Mouse (Mus musculus) Patski (cell line): Measurements from ENCODE around the gene Olfr619. TPM values are rescaled to one million over a fixed set of nuclear protein-coding genes. Genes with fewer than 3 reads are reported as not detected.

Source experiments
- ATAC-seq: fragments of 100-300 bp; one replicate; pipeline ENCODE4 v1.8.0; 2021
- CTCF ChIA-PET: fragments of 350-600 bp; sonication (Branson Sonifier 250); formaldehyde crosslinking; loops from one replicate; lab custom pipeline; 2022; ENCODE audit warnings: inconsistent platforms; lab: Charles Lee
- POLR2A ChIA-PET: fragments of 350-600 bp; sonication (Branson Sonifier 250); formaldehyde crosslinking; loops from one replicate; lab custom pipeline; 2022; ENCODE audit warnings: antibody characterized with exemption, inconsistent platforms; lab: Charles Lee
- DNase-seq: peaks from one replicate; pipeline ENCODE4 v3.0.0-alpha.2; 2011; ENCODE audit warnings: low read depth, low spot score
- H3K27me3 ChIP-seq: fragments of 371-371 bp; one replicate; pipeline ENCODE4 v1.5.1; 2021
- CTCF ChIP-seq: fragments of 100-300 bp; IDR thresholded peaks from one replicate; pipeline ENCODE4 v1.5.1; 2021
- in situ Hi-C: fragments of 300-500 bp; cut with MboI; formaldehyde crosslinking; loops from 3 replicates; pipeline ENCODE4 v1.11.1; 2018; ENCODE audit warnings: low pct_unique_long_range_greater_than_20kb, mixed read lengths
- polyA plus RNA-seq: library from polyadenylated mRNA; unstranded; gene quantifications from one replicate; pipeline ENCODE4 v1.2.3, GENCODE M21; 2021

Gene Olfr619
- not detected for polyA plus RNA-seq

DNA sequence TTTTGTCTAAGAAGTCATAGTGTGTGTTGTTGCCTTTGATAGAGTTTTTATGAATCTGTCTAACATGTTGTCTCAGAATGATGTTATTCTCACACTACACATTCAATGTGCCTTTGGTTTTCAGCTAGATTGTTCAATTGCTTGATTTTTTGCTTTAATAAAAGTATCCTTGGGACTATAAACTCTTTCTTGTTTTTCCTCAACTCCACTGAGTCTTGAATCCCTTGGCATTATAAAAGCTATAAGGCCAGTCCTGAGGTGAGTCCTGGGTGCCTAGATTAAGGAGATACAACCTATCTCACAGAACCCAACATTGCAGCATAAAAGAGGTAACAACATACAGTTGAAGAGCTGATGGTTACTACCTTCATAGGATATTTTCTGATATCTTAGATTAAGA is at the start of gene Olfr619:
Gene Olfr619, plus strand, starts transcription at position 301 of the 400 bp plus-strand sequence.
- in situ Hi-C loops: no loop called here
- no peak for DNase-seq
- TF ChIP-seq CTCF: no peak
- CTCF ChIA-PET: no interaction called here
- no peaks in the 10 kb centered on the region for H3K27me3 ChIP-seq
- POLR2A ChIA-PET: no interaction called here
- no peak for ATAC-seq

DNA sequence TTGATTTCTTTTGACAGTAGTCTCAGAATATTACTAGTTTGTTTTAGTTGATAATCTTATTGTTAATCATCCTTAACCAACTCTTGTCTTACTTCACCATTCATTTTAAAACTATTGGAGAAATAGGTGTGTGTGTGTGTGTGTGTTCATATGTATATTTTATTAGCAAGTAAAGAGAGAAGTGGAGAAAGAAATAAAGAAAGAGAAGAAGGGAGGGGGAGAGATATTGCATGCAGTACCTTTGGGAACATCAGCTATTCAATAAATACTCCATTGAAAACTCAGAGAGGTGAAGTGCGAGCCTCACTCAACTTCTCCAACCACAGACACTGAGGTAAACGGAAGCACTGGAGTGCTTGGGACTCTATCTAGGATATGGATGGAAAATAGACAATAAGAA is 44.6 kb upstream of the Olfr619 start, which contains the start of gene Olfr615:
Gene Olfr615, plus strand, starts transcription at position 301 of the 400 bp plus-strand sequence.
- in situ Hi-C loops: no loop called here
- DNase-seq: no peak
- CTCF ChIA-PET: no interaction called here
- no peak for ATAC-seq
- POLR2A ChIA-PET: no interaction called here
- H3K27me3 ChIP-seq: no peaks in the 10 kb centered on the region
- no peak for TF ChIP-seq CTCF

DNA sequence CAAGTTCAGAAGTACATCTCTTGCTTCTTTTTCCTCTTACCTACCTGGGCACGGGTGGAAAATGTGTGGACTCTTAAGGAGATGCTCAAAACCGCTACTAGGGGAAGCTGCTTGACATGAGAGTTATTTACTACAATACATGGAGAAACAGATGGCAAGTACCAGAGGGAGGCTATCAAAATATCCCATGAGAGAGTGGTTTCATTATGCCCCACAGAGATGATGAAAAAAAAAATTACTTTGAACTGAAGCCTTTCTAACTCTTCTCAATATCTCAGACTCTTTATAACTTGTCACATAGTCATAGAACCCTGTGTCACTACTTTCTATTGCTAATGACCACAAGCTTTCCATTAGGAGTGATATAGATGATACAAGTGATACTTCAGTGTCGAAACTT is 31.3 kb upstream of the Olfr619 start, which contains the start of gene Olfr616:
Gene Olfr616, minus strand, starts transcription at position 101 of the 400 bp plus-strand sequence.
- no peaks in the 10 kb centered on the region for H3K27me3 ChIP-seq
- no peak for TF ChIP-seq CTCF
- in situ Hi-C loops: no loop called here
- ATAC-seq: no peak
- DNase-seq: no peak
- CTCF ChIA-PET: no interaction called here
- POLR2A ChIA-PET: no interaction called here

DNA sequence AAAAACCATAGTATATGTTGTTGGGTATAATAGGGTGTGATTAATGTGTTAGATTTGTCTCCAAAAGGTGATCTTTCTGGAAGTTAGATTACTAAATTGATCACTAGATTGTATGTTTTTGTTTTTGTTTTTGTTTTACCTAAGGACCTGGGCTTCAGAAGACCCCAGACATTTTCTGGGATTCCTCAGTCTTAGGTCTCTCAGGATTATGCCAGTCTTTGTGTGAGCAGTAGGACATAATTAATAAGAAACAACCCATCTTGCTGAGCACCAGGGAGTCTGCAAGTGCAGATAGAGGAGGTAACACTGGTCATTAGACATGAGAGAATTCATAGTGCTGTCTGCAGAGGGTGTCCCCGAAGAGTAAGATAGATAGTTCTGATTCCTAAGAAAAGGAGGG is 27.6 kb upstream of the Olfr619 start, which contains the start of gene Olfr617:
Gene Olfr617, plus strand, starts transcription at position 301 of the 400 bp plus-strand sequence.
- CTCF ChIA-PET: no interaction called here

DNA sequence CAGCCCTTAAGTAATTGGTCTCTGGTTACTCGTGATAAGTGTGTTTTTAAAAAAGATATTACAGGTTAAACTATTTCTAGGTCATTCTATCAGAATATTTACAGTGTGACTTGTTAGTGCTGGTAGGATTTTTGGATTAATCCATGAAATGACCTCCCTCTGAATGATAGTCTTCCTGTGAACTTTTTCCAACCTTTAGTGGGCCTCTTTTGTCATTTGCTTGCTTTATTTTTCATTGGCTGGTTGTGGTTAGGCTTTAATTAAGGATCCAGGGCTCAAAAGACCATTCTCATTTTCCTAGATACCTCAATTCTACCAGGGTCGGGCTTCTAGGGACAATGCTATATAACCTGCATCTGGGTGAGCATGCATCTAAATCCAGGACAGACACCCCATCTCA is 10.6 kb upstream of the Olfr619 start, which contains the start of gene Olfr618:
Gene Olfr618, plus strand, starts transcription at position 301 of the 400 bp plus-strand sequence.
- ChIA-PET CTCF (no interaction called here), POLR2A (no interaction called here)
- in situ Hi-C loops: no loop called here
- no peak for TF ChIP-seq CTCF
- ATAC-seq: no peak
- H3K27me3 ChIP-seq: no peaks in the 10 kb centered on the region
- no peak for DNase-seq

More for the DNA sequence above, 27.6 kb upstream of the Olfr619 start, which contains the start of gene Olfr617:
- ATAC-seq: no peak
- in situ Hi-C loops: loop anchor here (5.0 kb wide), 1 partner anchor 105 kb away; no protein-coding TSS in a partner anchor
- H3K27me3 ChIP-seq: no peaks in the 10 kb centered on the region
- TF ChIP-seq CTCF: no peak
- POLR2A ChIA-PET: no interaction called here
- no peak for DNase-seq

DNA sequence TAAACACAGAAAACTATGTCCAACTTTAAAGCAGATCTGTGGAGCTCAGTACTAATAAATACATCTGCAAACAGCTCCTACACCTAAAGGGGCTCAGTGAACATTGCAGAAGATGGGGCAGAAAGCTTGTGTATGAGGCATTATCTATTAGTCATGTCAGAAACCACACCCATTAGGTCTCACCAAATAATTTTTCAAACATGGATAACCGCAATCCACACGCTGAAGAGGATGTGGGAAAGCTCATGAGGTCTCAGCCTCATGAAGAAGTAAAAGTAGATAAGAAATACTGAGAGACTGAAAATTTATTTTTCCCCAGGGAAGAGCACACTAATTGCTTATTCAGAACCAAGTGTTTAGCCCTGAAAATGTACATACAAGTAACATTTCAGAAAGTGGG is 7.0 kb downstream of the Olfr619 start:
- POLR2A ChIA-PET: no interaction called here
- H3K27me3 ChIP-seq: no peaks in the 10 kb centered on the region
- in situ Hi-C loops: no loop called here
- CTCF ChIA-PET: no interaction called here
- TF ChIP-seq CTCF: no peak
- ATAC-seq (no peak), DNase-seq (no peak)

DNA sequence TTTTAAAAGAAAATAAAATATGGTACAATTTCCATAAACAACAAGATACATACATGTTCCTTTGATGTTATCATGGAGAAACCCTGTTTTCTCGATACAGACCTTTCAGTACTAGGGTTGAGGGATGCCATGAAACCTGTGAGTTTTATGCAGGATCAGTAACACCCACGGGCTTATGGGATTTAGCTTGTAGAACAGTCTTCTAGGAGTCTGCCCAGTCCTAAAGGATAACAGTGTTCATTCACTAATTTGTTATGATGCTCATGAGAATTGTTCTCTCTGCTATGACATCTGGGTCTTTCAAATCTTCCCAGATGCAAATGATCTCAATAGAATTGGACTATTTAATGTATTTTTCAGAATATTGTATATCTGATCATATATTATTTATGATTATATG is 12.1 kb downstream of the Olfr619 start, which contains the start of gene Olfr620:
Gene Olfr620, minus strand, starts transcription at position 101 of the 400 bp plus-strand sequence.
- ChIA-PET CTCF (no interaction called here), POLR2A (no interaction called here)
- DNase-seq (no peak), ATAC-seq (no peak)
- H3K27me3 ChIP-seq: no peaks in the 10 kb centered on the region
- in situ Hi-C loops: no loop called here
- TF ChIP-seq CTCF: no peak

DNA sequence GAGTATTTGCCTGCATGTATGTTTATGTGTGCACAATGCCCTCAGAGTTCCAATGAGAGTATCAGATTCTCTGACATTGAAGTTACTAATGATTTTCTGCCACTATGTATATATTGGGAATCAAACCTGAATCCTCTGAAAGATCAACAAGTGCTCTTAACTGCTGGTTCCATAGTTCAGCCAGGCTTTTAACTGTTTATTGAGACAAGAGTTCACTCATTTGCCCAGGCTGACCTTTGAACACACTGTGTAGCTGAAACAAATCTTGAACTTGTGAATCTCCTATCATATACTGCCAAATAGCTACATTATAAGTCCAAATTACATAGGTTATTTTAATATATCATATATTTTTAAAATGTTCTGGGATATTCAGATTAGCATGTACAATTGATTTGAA is 36.4 kb downstream of the Olfr619 start:
- in situ Hi-C loops: no loop called here
- CTCF ChIA-PET: no interaction called here
- no peak for DNase-seq
- no peaks in the 10 kb centered on the region for H3K27me3 ChIP-seq
- no peak for TF ChIP-seq CTCF
- POLR2A ChIA-PET: no interaction called here
- no peak for ATAC-seq

DNA sequence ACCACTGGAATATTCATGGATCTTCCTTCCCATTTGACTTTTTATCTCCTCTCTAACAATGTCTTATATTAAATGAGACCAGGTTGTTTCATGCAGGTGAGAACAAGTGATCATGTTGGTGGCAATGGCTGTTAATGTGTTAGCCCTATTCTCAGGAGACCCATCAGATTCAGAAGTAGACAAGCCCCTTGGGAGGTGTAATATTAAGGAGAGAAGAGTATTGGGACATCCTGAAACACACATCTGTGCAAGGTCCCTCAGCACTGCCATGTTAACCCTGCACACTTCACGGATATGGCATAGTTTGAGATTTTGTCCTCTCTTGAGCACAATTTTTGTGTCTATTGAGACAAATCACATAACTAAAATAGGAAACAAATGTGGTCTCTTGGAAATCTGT is 42.2 kb downstream of the Olfr619 start, which contains the start of gene Olfr622:
Gene Olfr622, minus strand, starts transcription at position 101 of the 400 bp plus-strand sequence.
- in situ Hi-C loops: no loop called here
- ChIA-PET POLR2A (no interaction called here), CTCF (no interaction called here)
- no peak for TF ChIP-seq CTCF
- DNase-seq: no peak
- no peaks in the 10 kb centered on the region for H3K27me3 ChIP-seq
- no peak for ATAC-seq

DNA sequence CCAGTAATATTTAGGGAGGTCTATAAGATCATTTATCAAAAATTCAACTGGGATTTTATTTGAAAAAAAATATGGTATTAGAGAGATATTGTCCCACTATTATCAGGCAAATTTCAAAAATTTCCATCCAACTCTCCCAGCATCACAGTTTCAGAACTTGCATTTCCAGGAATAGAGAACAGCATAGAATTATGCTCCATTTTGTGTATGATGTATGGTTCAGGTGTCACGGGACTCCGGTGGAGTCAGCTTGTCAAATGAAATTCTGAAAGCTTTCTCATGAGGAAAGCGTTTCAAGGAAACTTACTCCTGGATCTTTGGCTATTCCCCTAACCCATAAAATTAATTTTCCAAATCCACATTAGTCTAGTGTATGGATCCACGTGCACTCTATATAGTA is 43.7 kb downstream of the Olfr619 start:
- ChIA-PET POLR2A (no interaction called here), CTCF (no interaction called here)
- ATAC-seq (no peak), DNase-seq (no peak)
- no peaks in the 10 kb centered on the region for H3K27me3 ChIP-seq
- in situ Hi-C loops: no loop called here
- TF ChIP-seq CTCF: no peak

Other genes starting within 250 kb of the Olfr619 start
- gene Olfr601, start 237.9 kb upstream of the Olfr619 start, polyA plus RNA-seq: not detected
- gene Olfr603, start 214.4 kb upstream of the Olfr619 start, polyA plus RNA-seq: not detected
- gene Usp17lc, start 185.5 kb upstream of the Olfr619 start, polyA plus RNA-seq: not detected
- gene Olfr605, start 155.1 kb upstream of the Olfr619 start, polyA plus RNA-seq: not detected
- gene Olfr606, start 151.5 kb upstream of the Olfr619 start, polyA plus RNA-seq: not detected
- not detected for gene Olfr607, start 136.4 kb upstream of the Olfr619 start, polyA plus RNA-seq
- not detected for gene Olfr608, start 130.7 kb upstream of the Olfr619 start, polyA plus RNA-seq
- not detected for gene Olfr609, start 102.5 kb upstream of the Olfr619 start, polyA plus RNA-seq
- not detected for gene Olfr610, start 88.5 kb upstream of the Olfr619 start, polyA plus RNA-seq
- not detected for gene Olfr611, start 79.7 kb upstream of the Olfr619 start, polyA plus RNA-seq
- gene Olfr612, start 57.9 kb upstream of the Olfr619 start, polyA plus RNA-seq: not detected
- gene Olfr613, start 52.5 kb upstream of the Olfr619 start, polyA plus RNA-seq: 0.42 TPM
- not detected for gene Olfr615, start 44.5 kb upstream of the Olfr619 start, polyA plus RNA-seq
- gene Olfr616, start 31.4 kb upstream of the Olfr619 start, polyA plus RNA-seq: not detected
- gene Olfr617, start 27.5 kb upstream of the Olfr619 start, polyA plus RNA-seq: not detected
- gene Olfr618, start 10.5 kb upstream of the Olfr619 start, polyA plus RNA-seq: not detected
- not detected for gene Olfr620, start 12.0 kb downstream of the Olfr619 start, polyA plus RNA-seq
- gene Olfr622, start 42.1 kb downstream of the Olfr619 start, polyA plus RNA-seq: not detected
- gene Olfr623, start 63.1 kb downstream of the Olfr619 start, polyA plus RNA-seq: not detected
- 0.15 TPM for gene Olfr624, start 70.6 kb downstream of the Olfr619 start, polyA plus RNA-seq
- gene Olfr625-ps1, start 82.1 kb downstream of the Olfr619 start, polyA plus RNA-seq: not detected
- gene Olfr243, start 114.1 kb downstream of the Olfr619 start, polyA plus RNA-seq: not detected
- not detected for gene Olfr628, start 129.8 kb downstream of the Olfr619 start, polyA plus RNA-seq
- not detected for gene Olfr629, start 144.4 kb downstream of the Olfr619 start, polyA plus RNA-seq
- gene Olfr630, start 156.8 kb downstream of the Olfr619 start, polyA plus RNA-seq: not detected
- not detected for gene Olfr69, start 171.0 kb downstream of the Olfr619 start, polyA plus RNA-seq
- gene Olfr68, start 179.1 kb downstream of the Olfr619 start, polyA plus RNA-seq: not detected
- not detected for gene Olfr67, start 191.2 kb downstream of the Olfr619 start, polyA plus RNA-seq
- gene Hbb-bt, start 213.4 kb downstream of the Olfr619 start, polyA plus RNA-seq: not detected
- not detected for gene Hbb-bs, start 227.5 kb downstream of the Olfr619 start, polyA plus RNA-seq
- gene Hbb-bh2, start 239.9 kb downstream of the Olfr619 start, polyA plus RNA-seq: not detected
- gene Hbb-bh1, start 242.6 kb downstream of the Olfr619 start, polyA plus RNA-seq: not detected